Mouse (Mus musculus) hindbrain, embryonic 11.5 days (tissue): ENCODE results near the gene Treh. TPM values are rescaled to one million over a fixed set of nuclear protein-coding genes. Genes with fewer than 3 reads are reported as not detected.

Experiments used
- ATAC-seq: fragments of 200-750 bp; cut with Nextera tagmentation; 2 replicates; pipeline ENCODE4 v1.8.0; 2017; ENCODE audit warnings: mild to moderate bottlenecking, moderate TSS enrichment, moderate library complexity; ENCODE audit not compliant: low FRiP score
- DNase-seq: peaks from one replicate; pipeline ENCODE4 v3.0.0-alpha.2; 2015; ENCODE audit warnings: low spot score
- H3K27ac ChIP-seq: fragments of 300-500 bp; sonication (generic); 2 replicates; pipeline ENCODE4 v1.5.1; 2014; ENCODE audit warnings: mild to moderate bottlenecking, low read depth, low read length
- H3K27me3 ChIP-seq: fragments of 300-500 bp; sonication (generic); 2 replicates; pipeline ENCODE4 v1.6.1; 2014; ENCODE audit warnings: mild to moderate bottlenecking, low read length, moderate library complexity, mixed read lengths; ENCODE audit not compliant: control insufficient read depth, insufficient read depth
- H3K36me3 ChIP-seq: fragments of 300-500 bp; sonication (generic); 2 replicates; pipeline ENCODE4 v1.6.1; 2014; ENCODE audit warnings: mild to moderate bottlenecking, low read length, moderate library complexity, mixed read lengths; ENCODE audit not compliant: control insufficient read depth, insufficient read depth
- H3K4me1 ChIP-seq: fragments of 300-500 bp; sonication (generic); replicated peaks from 2 replicates; pipeline ENCODE4 v1.6.1; 2014; ENCODE audit warnings: low read length, mixed read lengths; ENCODE audit not compliant: control insufficient read depth, insufficient read depth
- H3K4me2 ChIP-seq: fragments of 300-500 bp; sonication (generic); replicated peaks from 2 replicates; pipeline ENCODE4 v1.6.1; 2014; ENCODE audit warnings: mild to moderate bottlenecking, low read depth, low read length
- H3K4me3 ChIP-seq: fragments of 300-500 bp; sonication (generic); 2 replicates; pipeline ENCODE4 v1.5.1; 2014; ENCODE audit warnings: low read depth, low read length
- H3K9ac ChIP-seq: fragments of 300-500 bp; sonication (generic); 2 replicates; pipeline ENCODE4 v1.6.1; 2014; ENCODE audit warnings: low read depth, low read length
- H3K9me3 ChIP-seq: fragments of 300-500 bp; sonication (generic); 2 replicates; pipeline ENCODE4 v1.6.1; 2016; ENCODE audit warnings: low read length; ENCODE audit not compliant: control insufficient read depth
- WGBS: fragments of 180-500 bp; shearing (Covaris S2); extraction: QIAGEN DNeasy Blood & Tissue Kit; methylation state at CpG from one replicate; pipeline ENCODE4 v1.1.7; 2014; 5-methylcytosine and 5-hydroxymethylcytosine counted together
- polyA plus RNA-seq: library from polyadenylated mRNA; unstranded; fragments of >200 nt; fragmentation: Nextera tagmentation; extraction: Ambion mirVana; gene quantifications from 2 replicates; pipeline ENCODE4 v1.2.1, GENCODE M21; 2014

Treh gene
- polyA plus RNA-seq, 1 experiment from 2014 or later, result not detected

DNA sequence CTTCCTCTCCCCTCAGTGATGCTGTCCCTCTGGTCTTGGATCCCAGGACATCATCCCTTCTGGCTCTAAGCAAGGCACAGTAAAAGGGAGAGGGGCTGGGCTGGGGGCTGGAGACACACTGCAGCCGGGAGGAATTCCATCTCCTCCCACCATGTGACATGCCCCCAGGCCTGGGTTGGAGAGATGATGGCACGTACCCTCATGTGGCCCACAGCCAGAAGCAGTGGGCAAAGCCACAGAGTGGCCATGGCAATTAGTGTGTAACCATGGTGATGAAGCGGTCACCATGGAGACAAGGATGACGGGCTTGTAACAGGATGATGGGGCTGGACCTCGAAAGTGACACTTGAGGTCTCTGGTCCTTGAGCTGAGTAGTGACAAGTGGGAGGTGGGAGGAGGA, 13.6 kb downstream of the Treh start:
- Histone ChIP-seq H3K9ac (no peak overlapping the region), H3K4me2 (no peak overlapping the region), H3K4me3 (no peak overlapping the region), H3K4me1 (peaks cover 16% of the 10 kb centered on the region), H3K27ac (peak overlapping the region; percentile 45; the same call in 1 of the 2 replicates), H3K36me3 (peaks cover 5% of the 10 kb centered on the region; the same call in 1 of the 2 replicates), H3K27me3 (no peaks in the 10 kb centered on the region), H3K9me3 (no peaks in the 10 kb centered on the region)
- DNase-seq (peak; percentile 82), ATAC-seq (peak; percentile 68)
- 50% methylated on average over 5 of the region's 5 CpGs for WGBS

- Histone ChIP-seq H3K4me1 (peaks cover 16% of the 10 kb centered on the region), H3K27me3 (no peaks in the 10 kb centered on the region), H3K36me3 (peaks cover 6% of the 10 kb centered on the region; the same call in 1 of the 2 replicates), H3K27ac (no peak overlapping the region), H3K4me3 (no peak overlapping the region), H3K4me2 (no peak overlapping the region), H3K9ac (no peak overlapping the region), H3K9me3 (no peaks in the 10 kb centered on the region)
- no peak for DNase-seq
- no peak for ATAC-seq
- WGBS, result 63% methylated on average over 9 of the region's 9 CpGs
Observed at GRCm38 (mm10) chr9:44688013-44688412, 15.0 kb downstream of the Treh start.

- ATAC-seq, result no peak
Observed at GRCm38 (mm10) chr9:44690641-44691040, 17.6 kb downstream of the Treh start.

DNA sequence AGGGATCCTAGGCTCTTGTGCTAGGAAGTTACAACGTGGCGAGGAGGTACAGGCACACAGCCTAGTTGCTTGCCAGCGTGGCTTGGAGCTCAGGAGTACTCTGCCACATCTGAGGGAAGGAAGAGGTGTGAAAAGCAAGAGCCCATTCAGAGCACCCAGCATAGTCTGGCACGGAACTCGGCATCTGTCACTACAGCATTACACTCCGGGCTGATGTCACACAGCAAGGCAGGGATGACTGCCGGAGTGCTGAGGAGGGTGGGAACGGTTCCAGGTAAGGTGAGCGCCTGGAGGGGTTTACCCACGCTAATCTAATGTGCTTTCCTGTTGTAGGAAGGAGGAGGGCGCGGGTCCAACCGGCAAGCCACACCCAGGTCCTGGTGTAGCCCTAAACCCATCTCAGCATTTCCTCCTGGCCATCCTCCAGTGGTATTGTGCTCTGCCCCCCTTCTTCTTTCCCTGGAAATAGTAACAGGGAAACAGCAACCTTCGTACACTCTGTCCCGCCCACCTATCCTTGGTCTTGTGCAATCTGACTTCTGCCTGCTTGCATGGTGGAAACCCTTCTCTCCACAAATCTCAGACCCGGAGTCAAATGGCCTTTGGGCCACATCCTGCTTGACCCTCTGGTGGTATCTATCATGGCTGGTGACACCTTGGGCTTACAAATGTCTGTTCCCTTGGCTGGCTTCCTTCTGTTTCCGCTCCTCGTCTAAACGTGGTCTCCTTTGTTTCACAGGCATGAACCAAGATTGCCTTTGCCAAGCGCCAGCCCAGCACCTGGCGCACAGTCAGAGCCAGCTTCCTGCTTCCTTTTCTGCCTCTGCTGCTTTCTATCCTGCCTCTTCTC, 18.9 kb downstream of the Treh start:
- Histone ChIP-seq H3K36me3 (peaks cover 9% of the 10 kb centered on the region; the same call in 1 of the 2 replicates), H3K4me1 (peaks cover 3% of the 10 kb centered on the region), H3K27ac (no peak overlapping the region), H3K9ac (no peak overlapping the region), H3K4me2 (no peak overlapping the region), H3K9me3 (no peaks in the 10 kb centered on the region), H3K27me3 (no peaks in the 10 kb centered on the region), H3K4me3 (no peak overlapping the region)
- WGBS, result 90% methylated on average over 21 of the region's 21 CpGs
- ATAC-seq (no peak), DNase-seq (no peak)

More at GRCm38 (mm10) chr9:44690641-44691040, 17.6 kb downstream of the Treh start:
- Histone ChIP-seq H3K4me3 (no peak overlapping the region), H3K9ac (no peak overlapping the region), H3K36me3 (peaks cover 9% of the 10 kb centered on the region; the same call in 1 of the 2 replicates), H3K27ac (no peak overlapping the region), H3K4me1 (peaks cover 13% of the 10 kb centered on the region), H3K27me3 (no peaks in the 10 kb centered on the region), H3K4me2 (no peak overlapping the region), H3K9me3 (no peaks in the 10 kb centered on the region)
- peak; percentile 10 for DNase-seq
- 57% methylated on average over 7 of the region's 7 CpGs for WGBS

GRCm38 (mm10) chr9:44693071-44693470, 20.0 kb downstream of the Treh start:
- no peaks in the 10 kb centered on the region for H3K4me1 ChIP-seq
- H3K4me2 ChIP-seq, result no peak overlapping the region
- DNase-seq (no peak), ATAC-seq (no peak)
- H3K9ac ChIP-seq, result no peak overlapping the region
- H3K36me3 ChIP-seq, result 0 out of 2 replicates have a peak, but pooled peaks cover 10% of the 10 kb centered on the region
- no peaks in the 10 kb centered on the region for H3K27me3 ChIP-seq
- 88% methylated on average over 11 of the region's 11 CpGs for WGBS
- no peak overlapping the region for H3K4me3 ChIP-seq
- no peak overlapping the region for H3K27ac ChIP-seq
- H3K9me3 ChIP-seq, result no peaks in the 10 kb centered on the region

GRCm38 (mm10) chr9:44697866-44698265, 24.8 kb downstream of the Treh start:
- Histone ChIP-seq H3K4me1 (no peaks in the 10 kb centered on the region), H3K27ac (no peak overlapping the region), H3K36me3 (0 out of 2 replicates have a peak, but pooled peaks cover 13% of the 10 kb centered on the region), H3K4me2 (no peak overlapping the region), H3K9me3 (no peaks in the 10 kb centered on the region), H3K27me3 (no peaks in the 10 kb centered on the region), H3K4me3 (no peak overlapping the region), H3K9ac (no peak overlapping the region)
- DNase-seq, result no peak
- no peak for ATAC-seq
- 93% methylated on average over 16 of the region's 16 CpGs for WGBS

GRCm38 (mm10) chr9:44699196-44699595, 26.2 kb downstream of the Treh start:
- H3K4me3 ChIP-seq, result no peak overlapping the region
- 90% methylated on average over 10 of the region's 10 CpGs for WGBS
- ATAC-seq (no peak), DNase-seq (no peak)
- no peak overlapping the region for H3K4me2 ChIP-seq
- H3K9ac ChIP-seq, result no peak overlapping the region
- no peaks in the 10 kb centered on the region for H3K4me1 ChIP-seq
- H3K27ac ChIP-seq, result no peak overlapping the region
- 0 out of 2 replicates have a peak, but pooled peaks cover 12% of the 10 kb centered on the region for H3K36me3 ChIP-seq
- H3K27me3 ChIP-seq, result no peaks in the 10 kb centered on the region
- H3K9me3 ChIP-seq, result no peaks in the 10 kb centered on the region

- ATAC-seq (no peak), DNase-seq (no peak)
- no peak overlapping the region for H3K27ac ChIP-seq
- 0 out of 2 replicates have a peak, but pooled peaks cover 10% of the 10 kb centered on the region for H3K36me3 ChIP-seq
- H3K4me3 ChIP-seq, result no peak overlapping the region
- no peaks in the 10 kb centered on the region for H3K27me3 ChIP-seq
- no peak overlapping the region for H3K9ac ChIP-seq
- no peak overlapping the region for H3K4me2 ChIP-seq
- H3K4me1 ChIP-seq, result no peaks in the 10 kb centered on the region
- H3K9me3 ChIP-seq, result no peaks in the 10 kb centered on the region
- 87% methylated on average over 5 of the region's 5 CpGs for WGBS
Observed at GRCm38 (mm10) chr9:44699730-44700129, 26.7 kb downstream of the Treh start.
